Mouse (Mus musculus): ENCODE measurements around the gene Gm12184. TPM values are rescaled to one million over a fixed set of nuclear protein-coding genes. Genes with fewer than 3 reads are reported as not detected.

The Gm12184 gene
- polyA plus RNA-seq, 1 experiment from 2014 or later, result 5.0 TPM

GRCm38 (mm10) chr11:48844309-48844708 is 17.9 kb upstream of the Gm12184 start:
- Histone ChIP-seq H3K9me3 (replicated peaks) (no peaks in the 10 kb centered on the region), H3K4me2 (no peak overlapping the region), H3K4me3 (no peak overlapping the region), H3K4me1 (no peaks in the 10 kb centered on the region), H3K36me3 (no peaks in the 10 kb centered on the region), H3K9ac (no peak overlapping the region), H3K27ac (no peak overlapping the region), H3K27me3 (replicated peaks) (peaks cover 23% of the 10 kb centered on the region)
- 63% methylated on average over 6 of the region's 6 CpGs for WGBS (ENCODE audit: insufficient replicate concordance)
- ATAC-seq, result no peak

GRCm38 (mm10) chr11:48843202-48843601 is 16.7 kb upstream of the Gm12184 start:
- ATAC-seq, result no peak
- H3K4me2 ChIP-seq, result no peak overlapping the region
- no peak overlapping the region for H3K4me3 ChIP-seq
- no peak overlapping the region for H3K27ac ChIP-seq
- 73% methylated on average over 11 of the region's 11 CpGs for WGBS (ENCODE audit: insufficient replicate concordance)
- H3K9ac ChIP-seq, result no peak overlapping the region
- H3K4me1 ChIP-seq, result peaks cover 6% of the 10 kb centered on the region
- peaks cover 20% of the 10 kb centered on the region for H3K27me3 ChIP-seq (replicated peaks)
- no peaks in the 10 kb centered on the region for H3K36me3 ChIP-seq
- H3K9me3 ChIP-seq (replicated peaks), result no peaks in the 10 kb centered on the region

GRCm38 (mm10) chr11:48842378-48842792 is 15.9 kb upstream of the Gm12184 start:
- H3K27ac ChIP-seq, result no peak overlapping the region
- no peak for ATAC-seq
- H3K9me3 ChIP-seq (replicated peaks), result no peaks in the 10 kb centered on the region
- H3K36me3 ChIP-seq, result no peaks in the 10 kb centered on the region
- peaks cover 14% of the 10 kb centered on the region for H3K4me1 ChIP-seq
- no peak overlapping the region for H3K9ac ChIP-seq
- peaks cover 20% of the 10 kb centered on the region for H3K27me3 ChIP-seq (replicated peaks)
- no peak overlapping the region for H3K4me2 ChIP-seq
- no peak overlapping the region for H3K4me3 ChIP-seq
- WGBS (ENCODE audit: insufficient replicate concordance), result 72% methylated on average over 4 of the region's 4 CpGs

- Histone ChIP-seq H3K36me3 (no peaks in the 10 kb centered on the region), H3K9ac (no peak overlapping the region), H3K9me3 (replicated peaks) (no peaks in the 10 kb centered on the region), H3K4me1 (peaks cover 22% of the 10 kb centered on the region), H3K27ac (no peak overlapping the region), H3K4me2 (no peak overlapping the region), H3K27me3 (replicated peaks) (peaks cover 32% of the 10 kb centered on the region), H3K4me3 (no peak overlapping the region)
- WGBS (ENCODE audit: insufficient replicate concordance), result 70% methylated on average over 5 of the region's 5 CpGs
- ATAC-seq, result no peak
Measured at GRCm38 (mm10) chr11:48841213-48841612, 14.8 kb upstream of the Gm12184 start.

- H3K27me3 ChIP-seq (replicated peaks), result peaks cover 35% of the 10 kb centered on the region
- H3K27ac ChIP-seq, result no peak overlapping the region
- no peak overlapping the region for H3K4me3 ChIP-seq
- no peaks in the 10 kb centered on the region for H3K36me3 ChIP-seq
- no peaks in the 10 kb centered on the region for H3K9me3 ChIP-seq (replicated peaks)
- no peak for ATAC-seq
- H3K4me1 ChIP-seq, result peaks cover 22% of the 10 kb centered on the region
- no peak overlapping the region for H3K9ac ChIP-seq
- H3K4me2 ChIP-seq, result no peak overlapping the region
Measured at GRCm38 (mm10) chr11:48840805-48841204, 14.3 kb upstream of the Gm12184 start.

- Histone ChIP-seq H3K9ac (no peak overlapping the region), H3K27ac (no peak overlapping the region), H3K36me3 (no peaks in the 10 kb centered on the region), H3K27me3 (replicated peaks) (peaks cover 33% of the 10 kb centered on the region), H3K4me3 (no peak overlapping the region), H3K9me3 (replicated peaks) (no peaks in the 10 kb centered on the region), H3K4me2 (peak overlapping the region; percentile 98), H3K4me1 (peaks cover 31% of the 10 kb centered on the region)
- 65% methylated on average over 10 of the region's 10 CpGs for WGBS (ENCODE audit: insufficient replicate concordance)
- no peak for ATAC-seq
Measured at GRCm38 (mm10) chr11:48838879-48839680, 12.6 kb upstream of the Gm12184 start.

- Histone ChIP-seq H3K9me3 (replicated peaks) (no peaks in the 10 kb centered on the region), H3K4me3 (peak overlapping the region; percentile 73), H3K9ac (peak overlapping the region; percentile 74), H3K4me2 (peak overlapping the region; percentile 98), H3K27ac (no peak overlapping the region), H3K4me1 (peaks cover 32% of the 10 kb centered on the region), H3K27me3 (replicated peaks) (peaks cover 33% of the 10 kb centered on the region), H3K36me3 (no peaks in the 10 kb centered on the region)
- no peak for ATAC-seq
- WGBS (ENCODE audit: insufficient replicate concordance), result 2% methylated on average over 16 of the region's 16 CpGs
Measured at GRCm38 (mm10) chr11:48838181-48838797, 11.8 kb upstream of the Gm12184 start.

- ATAC-seq, result no peak
- Histone ChIP-seq H3K4me2 (peak overlapping the region; percentile 98), H3K9ac (peak overlapping the region; percentile 74), H3K27me3 (replicated peaks) (peaks cover 33% of the 10 kb centered on the region), H3K9me3 (replicated peaks) (no peaks in the 10 kb centered on the region), H3K27ac (no peak overlapping the region), H3K4me1 (peaks cover 38% of the 10 kb centered on the region), H3K4me3 (peak overlapping the region; percentile 73), H3K36me3 (no peaks in the 10 kb centered on the region)
- 2% methylated on average over 77 of the region's 77 CpGs for WGBS (ENCODE audit: insufficient replicate concordance)
Measured at GRCm38 (mm10) chr11:48837310-48838180, 11.1 kb upstream of the Gm12184 start.

GRCm38 (mm10) chr11:48836990-48837309 is 10.5 kb upstream of the Gm12184 start:
- no peak for ATAC-seq
- peaks cover 33% of the 10 kb centered on the region for H3K27me3 ChIP-seq (replicated peaks)
- peak overlapping the region; percentile 73 for H3K4me3 ChIP-seq
- peak overlapping the region; percentile 74; the same call in 1 of the 2 replicates for H3K9ac ChIP-seq
- H3K36me3 ChIP-seq, result no peaks in the 10 kb centered on the region
- H3K4me1 ChIP-seq, result peaks cover 38% of the 10 kb centered on the region
- H3K4me2 ChIP-seq, result peak overlapping the region; percentile 98
- WGBS (ENCODE audit: insufficient replicate concordance), result 20% methylated on average over 11 of the region's 11 CpGs
- no peaks in the 10 kb centered on the region for H3K9me3 ChIP-seq (replicated peaks)
- no peak overlapping the region for H3K27ac ChIP-seq

GRCm38 (mm10) chr11:48835923-48836322 is 9.5 kb upstream of the Gm12184 start:
- WGBS (ENCODE audit: insufficient replicate concordance), result 66% methylated on average over 6 of the region's 6 CpGs
- Histone ChIP-seq H3K4me2 (no peak overlapping the region; the same call in 1 of the 2 replicates), H3K27ac (no peak overlapping the region), H3K9ac (no peak overlapping the region), H3K9me3 (replicated peaks) (no peaks in the 10 kb centered on the region), H3K4me3 (no peak overlapping the region), H3K4me1 (peaks cover 38% of the 10 kb centered on the region), H3K27me3 (replicated peaks) (peaks cover 33% of the 10 kb centered on the region), H3K36me3 (no peaks in the 10 kb centered on the region)
- ATAC-seq, result no peak

GRCm38 (mm10) chr11:48833731-48834639 is 7.5 kb upstream of the Gm12184 start:
- H3K4me2 ChIP-seq, result peak overlapping the region; percentile 83
- H3K9ac ChIP-seq, result peak overlapping the region; percentile 73
- WGBS (ENCODE audit: insufficient replicate concordance), result under 1% methylated on average over 30 of the region's 30 CpGs
- H3K9me3 ChIP-seq (replicated peaks), result no peaks in the 10 kb centered on the region
- peaks cover 33% of the 10 kb centered on the region for H3K27me3 ChIP-seq (replicated peaks)
- ATAC-seq, result peak; percentile 85
- no peaks in the 10 kb centered on the region for H3K36me3 ChIP-seq
- peak overlapping the region; percentile 73 for H3K4me3 ChIP-seq
- peak overlapping the region; percentile 78 for H3K27ac ChIP-seq
- peaks cover 38% of the 10 kb centered on the region for H3K4me1 ChIP-seq

All from liver, embryonic 12.5 days (tissue).